Mouse (Mus musculus): ENCODE measurements around the gene Armc9. TPM values are rescaled to one million over a fixed set of nuclear protein-coding genes. Genes with fewer than 3 reads are reported as not detected.

The Armc9 gene
- polyA plus RNA-seq, 1 experiment = 9.6 TPM

- H3K4me3 ChIP-seq (replicated peaks; ENCODE audit: control insufficient read depth, low read depth, low read length) = no peak overlapping the region
- WGBS = 17% methylated on average over 6 of the region's 6 CpGs
- peaks cover 9% of the 10 kb centered on the region for H3K4me1 ChIP-seq (ENCODE audit: control insufficient read depth, insufficient read depth, low read length)
- peak overlapping the region; percentile 23; the same call in 1 of the 2 replicates for H3K27ac ChIP-seq (ENCODE audit: control insufficient read depth, insufficient read depth, low read depth, low read length, poor library complexity)
- no peak for TF ChIP-seq POLR2A (IDR thresholded peaks at IDR 0.05; ENCODE audit: borderline replicate concordance, control insufficient read depth, low read depth, low read length)
- TF ChIP-seq CTCF (IDR thresholded peaks at IDR 0.05; ENCODE audit: control insufficient read depth, insufficient read depth, low read length) = no peak
Measured at GRCm38 (mm10) chr1:86190843-86191242, 36.3 kb downstream of the Armc9 start.

- H3K4me3 ChIP-seq (replicated peaks; ENCODE audit: control insufficient read depth, low read depth, low read length) = no peak overlapping the region
- H3K4me1 ChIP-seq (ENCODE audit: control insufficient read depth, insufficient read depth, low read length) = peaks cover 7% of the 10 kb centered on the region
- 47% methylated on average over 7 of the region's 7 CpGs for WGBS
- TF ChIP-seq POLR2A (IDR thresholded peaks at IDR 0.05; ENCODE audit: borderline replicate concordance, control insufficient read depth, low read depth, low read length) = no peak
- TF ChIP-seq CTCF (IDR thresholded peaks at IDR 0.05; ENCODE audit: control insufficient read depth, insufficient read depth, low read length) = no peak
- no peak overlapping the region for H3K27ac ChIP-seq (ENCODE audit: control insufficient read depth, insufficient read depth, low read depth, low read length, poor library complexity)
Measured at GRCm38 (mm10) chr1:86194044-86194443, 39.5 kb downstream of the Armc9 start.

DNA sequence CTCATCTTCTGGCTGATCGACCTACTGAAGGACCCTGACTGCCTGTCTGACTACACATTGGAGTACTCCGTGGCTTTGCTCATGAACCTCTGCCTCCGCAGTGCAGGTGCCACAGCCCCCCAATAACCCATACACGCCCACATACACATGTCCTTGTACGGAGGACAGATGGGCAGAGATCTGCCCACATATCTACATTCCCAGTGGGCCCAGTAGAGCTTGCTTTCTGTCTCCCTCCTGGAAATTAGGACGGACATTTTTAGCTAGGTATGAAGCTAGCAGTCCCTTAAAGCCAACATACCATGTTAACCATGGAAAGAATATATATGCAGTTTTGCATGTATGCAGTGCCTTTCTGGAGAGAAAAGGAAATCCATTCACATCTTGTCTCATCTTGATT, 43.7 kb downstream of the Armc9 start:
- WGBS = 88% methylated on average over 6 of the region's 6 CpGs
- Histone ChIP-seq H3K4me1 (ENCODE audit: control insufficient read depth, insufficient read depth, low read length) (no peaks in the 10 kb centered on the region), H3K4me3 (replicated peaks; ENCODE audit: control insufficient read depth, low read depth, low read length) (no peak overlapping the region), H3K27ac (ENCODE audit: control insufficient read depth, insufficient read depth, low read depth, low read length, poor library complexity) (no peak overlapping the region)
- no peak for TF ChIP-seq POLR2A (IDR thresholded peaks at IDR 0.05; ENCODE audit: borderline replicate concordance, control insufficient read depth, low read depth, low read length)
- TF ChIP-seq CTCF (IDR thresholded peaks at IDR 0.05; ENCODE audit: control insufficient read depth, insufficient read depth, low read length) = no peak

DNA sequence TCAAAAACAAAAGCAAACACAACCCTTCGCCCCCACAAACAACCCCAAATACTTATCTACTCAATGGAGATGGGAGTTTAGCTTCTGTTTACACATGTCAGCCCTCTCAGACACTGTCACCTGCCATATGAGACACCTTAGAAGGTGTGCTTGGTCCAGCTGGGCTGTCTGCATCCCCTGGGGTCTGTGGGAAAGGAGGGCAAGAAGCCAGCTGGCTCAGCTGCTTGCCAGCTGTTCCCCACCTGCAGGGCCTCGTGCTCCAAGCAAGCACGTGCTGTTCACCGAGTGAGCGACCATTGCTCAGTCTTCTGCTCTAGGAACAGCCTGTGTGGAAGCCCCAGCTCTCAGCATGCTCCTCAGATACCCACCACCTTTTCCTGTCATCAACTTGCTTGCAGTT, 44.4 kb downstream of the Armc9 start:
- Histone ChIP-seq H3K27ac (ENCODE audit: control insufficient read depth, insufficient read depth, low read depth, low read length, poor library complexity) (no peak overlapping the region), H3K4me3 (replicated peaks; ENCODE audit: control insufficient read depth, low read depth, low read length) (no peak overlapping the region), H3K4me1 (ENCODE audit: control insufficient read depth, insufficient read depth, low read length) (no peaks in the 10 kb centered on the region)
- no peak for TF ChIP-seq CTCF (IDR thresholded peaks at IDR 0.05; ENCODE audit: control insufficient read depth, insufficient read depth, low read length)
- TF ChIP-seq POLR2A (IDR thresholded peaks at IDR 0.05; ENCODE audit: borderline replicate concordance, control insufficient read depth, low read depth, low read length) = no peak
- 83% methylated on average over 5 of the region's 5 CpGs for WGBS

DNA sequence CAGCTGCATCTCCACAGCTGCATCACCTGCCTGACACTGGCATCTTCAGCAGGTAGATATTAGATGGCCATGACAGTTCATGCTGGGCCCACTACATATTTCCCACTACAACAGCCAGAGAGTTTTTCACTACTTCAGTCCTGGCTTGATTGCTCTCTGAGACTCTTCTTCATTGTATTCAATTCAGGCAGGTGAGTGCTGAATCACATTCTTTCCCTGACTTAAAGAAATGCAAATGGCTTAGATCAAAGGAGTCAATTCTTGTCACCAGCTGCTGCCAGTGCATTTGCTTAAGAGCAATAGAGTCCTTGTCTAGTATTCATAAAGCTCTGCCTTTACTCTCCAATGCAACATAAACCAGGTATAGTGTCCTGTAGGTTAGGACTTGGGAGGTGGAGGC, 46.7 kb downstream of the Armc9 start:
- Histone ChIP-seq H3K4me1 (ENCODE audit: control insufficient read depth, insufficient read depth, low read length) (no peaks in the 10 kb centered on the region), H3K4me3 (replicated peaks; ENCODE audit: control insufficient read depth, low read depth, low read length) (no peak overlapping the region), H3K27ac (ENCODE audit: control insufficient read depth, insufficient read depth, low read depth, low read length, poor library complexity) (no peak overlapping the region)
- TF ChIP-seq POLR2A (IDR thresholded peaks at IDR 0.05; ENCODE audit: borderline replicate concordance, control insufficient read depth, low read depth, low read length) = no peak
- TF ChIP-seq CTCF (IDR thresholded peaks at IDR 0.05; ENCODE audit: control insufficient read depth, insufficient read depth, low read length) = no peak

GRCm38 (mm10) chr1:86202617-86203219, 48.1 kb downstream of the Armc9 start:
- WGBS = 82% methylated on average over 9 of the region's 9 CpGs
- Histone ChIP-seq H3K4me3 (replicated peaks; ENCODE audit: control insufficient read depth, low read depth, low read length) (no peak overlapping the region), H3K4me1 (ENCODE audit: control insufficient read depth, insufficient read depth, low read length) (no peaks in the 10 kb centered on the region), H3K27ac (ENCODE audit: control insufficient read depth, insufficient read depth, low read depth, low read length, poor library complexity) (no peak overlapping the region)
- TF ChIP-seq POLR2A (IDR thresholded peaks at IDR 0.05; ENCODE audit: borderline replicate concordance, control insufficient read depth, low read depth, low read length) (no peak), CTCF (IDR thresholded peaks at IDR 0.05; ENCODE audit: control insufficient read depth, insufficient read depth, low read length) (no peak)

DNA sequence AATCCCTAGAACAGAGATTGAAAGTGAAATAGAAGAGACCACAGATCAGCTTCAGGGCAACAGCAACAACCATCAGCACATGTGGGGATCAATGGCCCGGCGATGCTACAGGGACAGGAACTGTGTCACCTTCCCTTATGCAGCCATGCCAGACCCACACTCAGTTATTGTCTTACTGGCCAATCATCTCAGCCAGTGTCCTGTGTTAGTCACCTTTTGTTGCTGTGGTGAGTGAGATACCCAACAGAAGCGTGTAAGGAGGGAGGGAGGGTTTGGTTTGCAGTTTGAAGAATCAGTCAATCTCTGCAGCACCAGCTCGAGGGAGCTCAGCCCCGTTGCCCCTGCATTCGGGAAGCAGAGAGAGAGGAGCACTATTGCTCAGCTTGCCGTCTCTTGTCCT, 56.1 kb downstream of the Armc9 start:
- no peak overlapping the region for H3K27ac ChIP-seq (ENCODE audit: control insufficient read depth, insufficient read depth, low read depth, low read length, poor library complexity)
- no peak overlapping the region for H3K4me3 ChIP-seq (replicated peaks; ENCODE audit: control insufficient read depth, low read depth, low read length)
- 80% methylated on average over 7 of the region's 7 CpGs for WGBS
- peaks cover 4% of the 10 kb centered on the region for H3K4me1 ChIP-seq (ENCODE audit: control insufficient read depth, insufficient read depth, low read length)
- TF ChIP-seq CTCF (IDR thresholded peaks at IDR 0.05; ENCODE audit: control insufficient read depth, insufficient read depth, low read length) = no peak
- no peak for TF ChIP-seq POLR2A (IDR thresholded peaks at IDR 0.05; ENCODE audit: borderline replicate concordance, control insufficient read depth, low read depth, low read length)

GRCm38 (mm10) chr1:86211498-86211897, 56.9 kb downstream of the Armc9 start:
- Histone ChIP-seq H3K4me3 (replicated peaks; ENCODE audit: control insufficient read depth, low read depth, low read length) (no peak overlapping the region), H3K4me1 (ENCODE audit: control insufficient read depth, insufficient read depth, low read length) (peaks cover 7% of the 10 kb centered on the region), H3K27ac (ENCODE audit: control insufficient read depth, insufficient read depth, low read depth, low read length, poor library complexity) (no peak overlapping the region)
- 68% methylated on average over 1 of the region's 1 CpGs for WGBS
- TF ChIP-seq CTCF (IDR thresholded peaks at IDR 0.05; ENCODE audit: control insufficient read depth, insufficient read depth, low read length) (no peak), POLR2A (IDR thresholded peaks at IDR 0.05; ENCODE audit: borderline replicate concordance, control insufficient read depth, low read depth, low read length) (no peak)

DNA sequence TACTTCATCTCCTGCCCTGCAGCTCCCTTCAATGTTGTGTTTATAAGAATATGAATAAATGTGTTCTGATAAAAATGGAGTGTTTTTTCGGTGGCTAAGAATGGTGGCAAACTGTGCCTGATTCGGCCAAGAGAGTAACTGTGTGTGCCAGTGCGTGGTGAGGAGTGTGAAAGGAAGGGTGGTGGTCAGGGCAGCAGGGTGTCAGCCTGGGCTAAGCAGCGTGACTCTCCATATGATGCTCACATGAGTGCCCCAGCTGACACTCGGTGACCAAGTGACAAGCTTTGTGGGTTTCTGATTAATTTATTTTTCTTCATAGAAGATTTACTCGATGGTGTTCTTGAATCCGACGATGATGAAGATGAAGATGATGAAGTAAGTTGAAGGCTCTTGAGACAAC, 58.2 kb downstream of the Armc9 start:
- no peak overlapping the region for H3K27ac ChIP-seq (ENCODE audit: control insufficient read depth, insufficient read depth, low read depth, low read length, poor library complexity)
- 85% methylated on average over 8 of the region's 8 CpGs for WGBS
- TF ChIP-seq POLR2A (IDR thresholded peaks at IDR 0.05; ENCODE audit: borderline replicate concordance, control insufficient read depth, low read depth, low read length) (no peak), CTCF (IDR thresholded peaks at IDR 0.05; ENCODE audit: control insufficient read depth, insufficient read depth, low read length) (no peak)
- peaks cover 15% of the 10 kb centered on the region for H3K4me1 ChIP-seq (ENCODE audit: control insufficient read depth, insufficient read depth, low read length)
- H3K4me3 ChIP-seq (replicated peaks; ENCODE audit: control insufficient read depth, low read depth, low read length) = no peak overlapping the region
